Mouse (Mus musculus) forebrain, embryonic 14.5 days (tissue): ENCODE data around the gene Olfr222. TPM values are rescaled to one million over a fixed set of nuclear protein-coding genes. Genes with fewer than 3 reads are reported as not detected.

Source experiments
- ATAC-seq: fragments of 200-750 bp; cut with Nextera tagmentation; 2 replicates; pipeline ENCODE4 v1.8.0; 2017; ENCODE audit warnings: mild to moderate bottlenecking, moderate library complexity
- DNase-seq: peaks from one replicate; pipeline ENCODE4 v3.0.0-alpha.2; 2015; ENCODE audit warnings: low spot score
- H3K27ac ChIP-seq: fragments of 300-500 bp; sonication (generic); 2 replicates; pipeline ENCODE4 v1.5.1; 2014; ENCODE audit warnings: low read depth, mild to moderate bottlenecking, control low read depth, low read length, moderate library complexity
- H3K27me3 ChIP-seq: fragments of 300-500 bp; sonication (generic); replicated peaks from 2 replicates; pipeline ENCODE4 v1.6.1; 2014; ENCODE audit warnings: low read length, control low read depth, mixed read lengths; ENCODE audit not compliant: control insufficient read depth, insufficient read depth
- H3K36me3 ChIP-seq: fragments of 300-500 bp; sonication (generic); 2 replicates; pipeline ENCODE4 v1.6.1; 2014; ENCODE audit warnings: low read length, control low read depth; ENCODE audit not compliant: control insufficient read depth, insufficient read depth
- H3K4me1 ChIP-seq: fragments of 300-500 bp; sonication (generic); 2 replicates; pipeline ENCODE4 v1.6.1; 2014; ENCODE audit warnings: antibody characterized with exemption, low read length, control low read depth; ENCODE audit not compliant: control insufficient read depth, insufficient read depth
- H3K4me2 ChIP-seq: fragments of 300-500 bp; sonication (generic); 2 replicates; pipeline ENCODE4 v1.6.1; 2014; ENCODE audit warnings: mild to moderate bottlenecking, control low read depth, low read length
- H3K4me3 ChIP-seq: fragments of 300-500 bp; sonication (generic); 2 replicates; pipeline ENCODE4 v1.5.1; 2014; ENCODE audit warnings: low read depth, low read length, control low read depth
- H3K9ac ChIP-seq: fragments of 300-500 bp; sonication (generic); 2 replicates; pipeline ENCODE4 v1.6.1; 2014; ENCODE audit warnings: mild to moderate bottlenecking, low read length, control low read depth, moderate library complexity
- H3K9me3 ChIP-seq: fragments of 300-500 bp; sonication (generic); replicated peaks from 2 replicates; pipeline ENCODE4 v1.6.1; 2016; ENCODE audit warnings: low read length, control low read depth, mixed read lengths; ENCODE audit not compliant: control insufficient read depth
- WGBS: fragments of 180-500 bp; shearing (Covaris S2); extraction: QIAGEN DNeasy Blood & Tissue Kit; methylation state at CpG from one replicate; pipeline ENCODE4 v1.1.7; 2014; 5-methylcytosine and 5-hydroxymethylcytosine counted together
- polyA plus RNA-seq: library from polyadenylated mRNA; unstranded; fragments of >200 nt; fragmentation: Nextera tagmentation; extraction: Ambion mirVana; gene quantifications from 2 replicates; pipeline ENCODE4 v1.2.1, GENCODE M21; 2014

Olfr222 gene
- polyA plus RNA-seq, 1 experiment from 2014 or later = not detected

- Histone ChIP-seq H3K27ac (no peak overlapping the region), H3K9me3 (no peaks in the 10 kb centered on the region), H3K4me3 (no peak overlapping the region), H3K4me1 (0 out of 2 replicates have a peak, but pooled peaks cover 3% of the 10 kb centered on the region), H3K36me3 (no peaks in the 10 kb centered on the region), H3K4me2 (no peak overlapping the region), H3K9ac (no peak overlapping the region), H3K27me3 (no peaks in the 10 kb centered on the region)
- ATAC-seq (no peak), DNase-seq (peak; percentile 24)
- 74% methylated on average over 16 of the region's 16 CpGs for WGBS
These were observed 38.6 kb downstream of the Olfr222 start for GRCm38 (mm10) chr11:59537218-59538130.

GRCm38 (mm10) chr11:59531562-59531961 is 44.5 kb downstream of the Olfr222 start:
- ATAC-seq = no peak
- WGBS = 87% methylated on average over 5 of the region's 5 CpGs
- Histone ChIP-seq H3K9me3 (no peaks in the 10 kb centered on the region), H3K27ac (0 out of 2 replicates have a peak overlapping the region, but pooled peaks have one; percentile 36), H3K4me1 (no peaks in the 10 kb centered on the region), H3K27me3 (no peaks in the 10 kb centered on the region), H3K4me3 (no peak overlapping the region), H3K36me3 (no peaks in the 10 kb centered on the region), H3K4me2 (no peak overlapping the region), H3K9ac (no peak overlapping the region)
- DNase-seq = no peak

DNA sequence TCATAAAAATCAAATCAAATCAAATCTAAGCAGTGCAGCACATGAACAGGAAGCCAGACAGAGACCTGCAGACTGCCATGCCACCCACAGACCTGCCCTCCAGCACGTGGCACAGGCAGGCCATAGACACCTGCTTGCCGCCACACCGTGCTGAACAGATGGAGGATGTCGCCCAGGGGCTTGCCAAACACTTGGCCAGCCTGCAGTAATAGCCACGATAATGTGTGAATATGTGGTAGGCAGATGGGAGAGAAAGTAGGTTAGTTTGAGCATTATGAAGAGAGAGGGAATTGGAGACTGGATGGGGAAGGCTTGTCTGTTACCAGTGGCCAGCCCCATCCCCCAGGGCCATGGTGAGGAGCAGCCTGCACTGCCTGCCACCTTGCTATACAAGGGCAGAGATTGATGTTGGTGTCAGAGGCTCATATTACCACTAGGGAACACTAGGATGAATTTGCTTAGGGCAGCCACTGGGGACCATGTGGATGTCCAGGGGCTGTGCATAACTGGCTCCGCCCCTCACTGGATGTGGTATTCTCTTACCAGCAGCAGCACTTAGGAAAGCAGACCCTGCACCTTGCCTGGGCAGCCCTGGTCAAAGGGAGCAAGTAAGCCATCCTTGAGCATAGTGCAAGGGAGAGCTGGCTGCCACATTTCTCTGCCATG is 45.0 kb downstream of the Olfr222 start:
- H3K9me3 ChIP-seq = no peaks in the 10 kb centered on the region
- H3K27ac ChIP-seq = 0 out of 2 replicates have a peak overlapping the region, but pooled peaks have one; percentile 36
- DNase-seq = peak; percentile 17
- WGBS = 63% methylated on average over 6 of the region's 6 CpGs
- no peaks in the 10 kb centered on the region for H3K4me1 ChIP-seq
- H3K4me2 ChIP-seq = no peak overlapping the region
- H3K36me3 ChIP-seq = no peaks in the 10 kb centered on the region
- no peak overlapping the region for H3K4me3 ChIP-seq
- peak; percentile 48; the same call in 1 of the 2 replicates for ATAC-seq
- no peak overlapping the region for H3K9ac ChIP-seq
- no peaks in the 10 kb centered on the region for H3K27me3 ChIP-seq

GRCm38 (mm10) chr11:59530221-59530620 is 45.8 kb downstream of the Olfr222 start:
- no peak overlapping the region for H3K27ac ChIP-seq
- H3K9ac ChIP-seq = no peak overlapping the region
- no peaks in the 10 kb centered on the region for H3K9me3 ChIP-seq
- DNase-seq = no peak
- H3K4me1 ChIP-seq = no peaks in the 10 kb centered on the region
- H3K4me3 ChIP-seq = no peak overlapping the region
- H3K4me2 ChIP-seq = no peak overlapping the region
- no peaks in the 10 kb centered on the region for H3K36me3 ChIP-seq
- WGBS = 95% methylated on average over 5 of the region's 5 CpGs
- no peak for ATAC-seq
- no peaks in the 10 kb centered on the region for H3K27me3 ChIP-seq

GRCm38 (mm10) chr11:59526472-59527080 is 49.5 kb downstream of the Olfr222 start, which contains the start of gene Zkscan17:
Zkscan17 (minus strand) TSS chr11:59526751.
- H3K27me3 ChIP-seq = no peaks in the 10 kb centered on the region
- 58% methylated on average over 8 of the region's 8 CpGs for WGBS
- no peaks in the 10 kb centered on the region for H3K36me3 ChIP-seq
- no peak within 1 kb of the TSS for H3K9ac ChIP-seq
- H3K4me3 ChIP-seq = no peak within 1 kb of the TSS
- H3K4me1 ChIP-seq = no peaks in the 10 kb centered on the region
- no peak within 1 kb of the TSS for H3K27ac ChIP-seq
- H3K9me3 ChIP-seq = no peaks in the 10 kb centered on the region
- DNase-seq = peak; percentile 21
- no peak within 1 kb of the TSS for H3K4me2 ChIP-seq
- ATAC-seq = no peak

DNA sequence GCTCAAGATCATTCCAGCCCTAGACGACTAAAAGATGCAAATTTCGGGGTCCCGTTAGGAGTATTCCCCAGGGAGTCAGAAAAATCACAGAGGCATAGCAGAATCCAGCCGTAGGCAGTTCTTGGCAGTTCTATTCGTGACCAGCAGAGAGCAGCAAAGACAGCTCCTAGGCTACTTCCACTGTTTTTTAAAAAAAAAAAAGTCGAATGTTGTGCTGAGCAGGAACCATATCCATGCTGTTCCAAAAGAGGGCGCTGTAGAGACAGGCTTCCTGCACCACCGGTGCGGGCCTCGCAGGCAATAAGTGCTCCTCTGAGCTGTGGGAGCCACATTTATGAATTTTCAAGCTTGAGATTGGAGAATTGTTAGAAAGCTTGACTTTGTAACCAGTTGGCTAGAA is 50.8 kb downstream of the Olfr222 start:
- H3K36me3 ChIP-seq = no peaks in the 10 kb centered on the region
- no peaks in the 10 kb centered on the region for H3K27me3 ChIP-seq
- H3K9me3 ChIP-seq = no peaks in the 10 kb centered on the region
- no peaks in the 10 kb centered on the region for H3K4me1 ChIP-seq
- H3K27ac ChIP-seq = no peak overlapping the region
- ATAC-seq = peak; percentile 44; the same call in 1 of the 2 replicates
- WGBS = 10% methylated on average over 10 of the region's 10 CpGs
- DNase-seq = peak; percentile 91
- H3K4me3 ChIP-seq = no peak overlapping the region
- H3K9ac ChIP-seq = no peak overlapping the region
- H3K4me2 ChIP-seq = no peak overlapping the region

GRCm38 (mm10) chr11:59524150-59524549 is 51.9 kb downstream of the Olfr222 start:
- 96% methylated on average over 2 of the region's 2 CpGs for WGBS
- no peak overlapping the region for H3K9ac ChIP-seq
- no peaks in the 10 kb centered on the region for H3K9me3 ChIP-seq
- ATAC-seq (no peak), DNase-seq (no peak)
- H3K4me3 ChIP-seq = no peak overlapping the region
- no peaks in the 10 kb centered on the region for H3K4me1 ChIP-seq
- H3K36me3 ChIP-seq = no peaks in the 10 kb centered on the region
- no peak overlapping the region for H3K4me2 ChIP-seq
- H3K27me3 ChIP-seq = no peaks in the 10 kb centered on the region
- no peak overlapping the region for H3K27ac ChIP-seq
